26 mouse cellular contexts compared by ENCODE assay signal in the genomic region with DNA sequence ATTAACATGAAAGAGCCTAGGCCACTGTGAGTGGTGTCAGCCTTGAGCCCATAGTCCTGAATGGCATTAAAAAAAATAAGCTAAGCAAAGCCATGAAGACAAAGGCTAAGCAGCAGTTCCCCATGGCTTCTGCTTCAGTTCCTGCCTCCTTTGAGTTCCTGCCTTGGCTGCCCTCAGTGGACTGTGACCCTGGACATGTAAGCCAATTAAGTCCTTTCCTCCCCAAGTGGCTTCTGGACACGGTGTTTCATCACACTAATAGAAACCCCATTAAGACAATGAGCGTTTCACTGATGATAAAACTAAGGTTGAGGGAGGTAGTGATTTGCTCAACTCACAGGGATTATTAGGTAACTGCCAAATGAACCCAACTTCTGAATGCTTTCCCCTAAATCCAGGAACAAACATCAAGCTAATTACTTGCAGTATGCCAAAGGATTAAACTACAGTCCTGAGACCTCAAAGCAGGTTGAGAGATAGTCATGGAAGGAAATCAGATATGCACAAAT.
A peak's percentile ranks its signal among the peaks of the same experiment; 100 is the strongest.
DNase-seq lines count a peak whose midpoint lies in the region; ATAC-seq and TF ChIP-seq lines count a peak whose summit lies in the region.
"Had no signal": no experiment of that assay in that cellular context is flagged by ENCODE, and none has a peak within 500 bp of the region (broad histone marks: within the 10 kb centered on the region; RNA-seq: fewer than 3 reads in every experiment).

No protein-coding gene starts in this region.

- no peak for TF ChIP-seq POLR2A in liver, adult 2 months (IDR thresholded peaks at IDR 0.05; ENCODE audit: extremely low read depth, insufficient read depth, low read length)

- no peak overlapping the region for H3K27ac ChIP-seq in liver, adult 2 months (replicated peaks; ENCODE audit: insufficient read depth, low read depth, low read length)
- H3K27ac ChIP-seq in liver, embryonic 12.5 days: no peak overlapping the region
- no peak overlapping the region for H3K27ac ChIP-seq in intestine, embryonic 16.5 days (ENCODE audit: low read length)
- H3K27ac ChIP-seq: embryonic facial prominence, embryonic 10.5 days; embryonic facial prominence, embryonic 12.5 days; forebrain, embryonic 10.5 days; forebrain, embryonic 12.5 days had no signal

- intact Hi-C loops in heart, postnatal 14 days (cut with DNase I): no loop called here

- H3K9ac ChIP-seq in liver, adult 2 months (ENCODE audit: low read depth, low read length): no peak overlapping the region
- no peak overlapping the region for H3K9ac ChIP-seq in liver, embryonic 12.5 days
- no peak overlapping the region for H3K9ac ChIP-seq in intestine, embryonic 16.5 days (ENCODE audit: low read depth, low read length)
- H3K9ac ChIP-seq: embryonic facial prominence, embryonic 12.5 days; forebrain, embryonic 12.5 days had no signal

- peaks cover 5% of the 10 kb centered on the region; the same call in 1 of the 2 replicates for H3K4me1 ChIP-seq in liver, adult 2 months (ENCODE audit: control insufficient read depth, insufficient read depth, low read length)
- H3K4me1 ChIP-seq in liver, embryonic 12.5 days: peaks cover 50% of the 10 kb centered on the region
- 0 out of 2 replicates have a peak, but pooled peaks cover 4% of the 10 kb centered on the region for H3K4me1 ChIP-seq in intestine, embryonic 16.5 days (ENCODE audit: control insufficient read depth, insufficient read depth, low read length)

- no peaks in the 10 kb centered on the region for H3K36me3 ChIP-seq in liver, adult 2 months (ENCODE audit: control insufficient read depth, insufficient read depth, low read length)
- H3K36me3 ChIP-seq in liver, embryonic 12.5 days: no peaks in the 10 kb centered on the region
- no peaks in the 10 kb centered on the region for H3K36me3 ChIP-seq in intestine, embryonic 16.5 days (ENCODE audit: control insufficient read depth, insufficient read depth, low read length)
- H3K36me3 ChIP-seq: embryonic facial prominence, embryonic 10.5 days; embryonic facial prominence, embryonic 12.5 days; forebrain, embryonic 10.5 days; forebrain, embryonic 12.5 days; G1E had no signal

- DNase-seq in heart, adult 11 months: peak; percentile 79
- DNase-seq in heart, postnatal 14 days: no peak
- peak; percentile 73 for DNase-seq in liver, adult 2 months (ENCODE audit: extremely low read depth, low read depth, low spot score)
- DNase-seq: adrenal gland, adult 8-10 months; adrenal gland, postnatal 14 days; adrenal gland, postnatal 36 days; B cell, adult 2 months; cerebellum, adult 11 months; cerebellum, adult 18-20 months; cerebellum, adult 8-10 months; cerebellum, postnatal 10 days; cerebellum, postnatal 25 days had no signal

- no peak overlapping the region for H3K4me2 ChIP-seq in liver, embryonic 12.5 days
- H3K4me2 ChIP-seq in intestine, embryonic 16.5 days (ENCODE audit: low read depth, low read length): no peak overlapping the region
- H3K4me2 ChIP-seq: embryonic facial prominence, embryonic 12.5 days; forebrain, embryonic 12.5 days had no signal

- 6% methylated on average over 2 of the region's 2 CpGs for WGBS in liver, adult 2 months
- 52% methylated on average over 2 of the region's 2 CpGs for WGBS in liver, embryonic 12.5 days (ENCODE audit: insufficient replicate concordance)
- 61% methylated on average over 2 of the region's 2 CpGs for WGBS in intestine, embryonic 16.5 days

- H3K9me3 ChIP-seq in liver, embryonic 12.5 days (replicated peaks): no peaks in the 10 kb centered on the region
- no peaks in the 10 kb centered on the region for H3K9me3 ChIP-seq in intestine, embryonic 16.5 days (ENCODE audit: control insufficient read depth, low read length)
- H3K9me3 ChIP-seq: embryonic facial prominence, embryonic 10.5 days; embryonic facial prominence, embryonic 12.5 days; forebrain, embryonic 10.5 days; forebrain, embryonic 12.5 days had no signal

- H3K4me3 ChIP-seq in liver, adult 2 months (ENCODE audit: insufficient read depth, low read depth, low read length): no peak overlapping the region
- H3K4me3 ChIP-seq in liver, embryonic 12.5 days: no peak overlapping the region
- no peak overlapping the region for H3K4me3 ChIP-seq in intestine, embryonic 16.5 days (ENCODE audit: low read length)
- H3K4me3 ChIP-seq: embryonic facial prominence, embryonic 10.5 days; embryonic facial prominence, embryonic 12.5 days; forebrain, embryonic 10.5 days; forebrain, embryonic 12.5 days had no signal

- no peak for TF ChIP-seq CTCF in liver, adult 2 months (IDR thresholded peaks at IDR 0.05; ENCODE audit: low read depth, low read length)

- H3K27me3 ChIP-seq in liver, adult 2 months (ENCODE audit: control insufficient read depth, insufficient read depth, low read length): no peaks in the 10 kb centered on the region
- no peaks in the 10 kb centered on the region for H3K27me3 ChIP-seq in liver, embryonic 12.5 days (replicated peaks)
- 0 out of 2 replicates have a peak, but pooled peaks cover 2% of the 10 kb centered on the region for H3K27me3 ChIP-seq in intestine, embryonic 16.5 days (replicated peaks; ENCODE audit: control insufficient read depth, insufficient read depth, low read length)
- H3K27me3 ChIP-seq: CH12.LX; embryonic facial prominence, embryonic 12.5 days; forebrain, embryonic 12.5 days; Patski had no signal

- no peak for ATAC-seq in liver, embryonic 12.5 days
- ATAC-seq in intestine, embryonic 16.5 days: peak; percentile 54
- no peak for ATAC-seq in cerebellum, adult (ENCODE audit: insufficient number of reproducible peaks, low FRiP score, low TSS enrichment)
- ATAC-seq: activated CD4-positive, CD25-positive, alpha-beta regulatory T cell, adult 4 months; CD4-positive, CD25-positive, alpha-beta regulatory T cell, adult 4 months; forebrain, embryonic 14.5 days; forebrain, embryonic 16.5 days; Patski had no signal

- no peaks in the 10 kb centered on the region; the same call in 1 of the 2 replicates for H3K79me2 ChIP-seq in liver, adult 2 months (ENCODE audit: control insufficient read depth, insufficient read depth, low read length)

Comparison
In these comparisons a context has a peak if more than half of its experiments do, and no peak if none do; other contexts are left out.
1. DNase-seq: peak in heart, adult 11 months (single experiment) and liver, adult 2 months (single experiment); none in heart, postnatal 14 days (0 of 2).